Mouse (Mus musculus): ENCODE results near the gene Deup1. TPM values are rescaled to one million over a fixed set of nuclear protein-coding genes. Genes with fewer than 3 reads are reported as not detected.
"Not testable (repeated sequence)": the region's sequence is repeated elsewhere in the genome, so short reads cannot be mapped to it uniquely, and the experiment has no call there.

Deup1 gene
- polyA plus RNA-seq, 1 experiment: not detected

DNA sequence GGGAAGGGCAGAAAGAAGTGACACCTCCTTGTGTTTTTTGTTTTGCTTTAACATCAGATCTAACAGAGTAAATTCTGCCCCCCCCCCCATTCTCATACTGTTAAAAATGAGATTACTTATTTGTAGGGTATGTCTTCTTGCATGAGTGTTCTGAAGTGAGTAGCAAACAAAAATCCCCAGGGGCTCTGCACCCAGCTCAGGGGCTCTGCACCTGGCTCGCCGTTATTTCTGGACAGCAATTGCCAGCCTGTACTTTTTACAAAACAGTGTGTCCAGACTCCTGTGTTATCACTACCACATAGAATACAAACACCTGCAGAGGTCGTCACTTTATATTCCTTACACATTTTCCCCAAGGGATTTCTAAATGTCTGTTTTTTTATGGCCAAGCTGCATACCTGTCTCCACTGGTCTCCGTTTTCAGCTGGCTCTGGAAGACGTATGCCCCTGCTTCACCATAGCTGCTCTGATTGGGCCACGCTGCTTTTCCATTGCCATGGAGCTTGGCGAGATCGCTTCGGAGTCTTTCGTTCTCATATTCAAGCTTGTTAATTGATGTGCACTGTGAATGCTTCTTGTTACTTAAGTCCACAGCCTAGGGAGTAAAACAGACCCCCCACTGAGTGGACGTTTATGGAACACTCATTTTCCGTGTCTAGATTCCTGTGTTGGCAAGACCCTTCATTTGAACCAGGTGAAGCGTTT, 52.8 kb downstream of the Deup1 start:
- Histone ChIP-seq H3K79me2 (ENCODE audit: control insufficient read depth, insufficient read depth) (no peaks in the 10 kb centered on the region), H3K79me3 (ENCODE audit: low read depth) (no peaks in the 10 kb centered on the region), H3K27me3 (ENCODE audit: control insufficient read depth, insufficient read depth, insufficient read length) (no peaks in the 10 kb centered on the region), H3K4me3 (ENCODE audit: insufficient read depth, poor library complexity, severe bottlenecking) (no peak overlapping the region), H3ac (ENCODE audit: control insufficient read depth, insufficient read length, low read depth) (no peak overlapping the region), H3K36me3 (ENCODE audit: control insufficient read depth, insufficient read depth) (no peaks in the 10 kb centered on the region)
- TF ChIP-seq MYOG (IDR thresholded peaks at IDR 0.05; ENCODE audit: control insufficient read depth, extremely low read depth, insufficient read length) (no peak), MAX (IDR thresholded peaks at IDR 0.05) (no peak)

DNA sequence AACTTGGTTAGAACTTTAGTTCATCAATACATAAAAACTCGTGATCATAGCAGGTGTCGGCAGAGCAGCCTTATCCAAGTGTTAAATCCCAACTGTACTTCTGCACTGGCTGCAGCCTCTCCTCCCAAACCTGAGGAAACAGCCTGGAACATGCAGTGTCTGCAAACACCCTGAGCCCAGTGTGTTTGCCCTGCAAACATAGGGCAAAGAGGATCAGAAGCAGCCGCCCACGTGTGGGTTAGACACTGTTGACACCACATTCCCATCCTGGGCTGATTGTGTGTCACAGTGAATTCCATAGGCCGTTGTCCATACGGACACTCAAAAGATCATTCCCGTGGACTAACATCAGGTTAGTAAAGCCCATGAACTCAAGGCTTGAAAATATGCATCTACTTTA, 65.4 kb downstream of the Deup1 start:
- Histone ChIP-seq H3ac (ENCODE audit: control insufficient read depth, insufficient read length, low read depth) (no peak overlapping the region), H3K27me3 (ENCODE audit: control insufficient read depth, insufficient read depth, insufficient read length) (no peaks in the 10 kb centered on the region), H3K4me3 (ENCODE audit: insufficient read depth, poor library complexity, severe bottlenecking) (no peak overlapping the region), H3K79me3 (ENCODE audit: low read depth) (no peaks in the 10 kb centered on the region), H3K79me2 (ENCODE audit: control insufficient read depth, insufficient read depth) (no peaks in the 10 kb centered on the region), H3K36me3 (ENCODE audit: control insufficient read depth, insufficient read depth) (no peaks in the 10 kb centered on the region)
- TF ChIP-seq FOSL1 (IDR thresholded peaks at IDR 0.05; ENCODE audit: insufficient read depth, low read length, poor library complexity, severe bottlenecking): no peak
- no peak for TF ChIP-seq MYOD1 (IDR thresholded peaks at IDR 0.05; ENCODE audit: control insufficient read depth, insufficient read length, low read depth)
- TF ChIP-seq CEBPB (IDR thresholded peaks at IDR 0.05; ENCODE audit: low read depth): no peak
- TF ChIP-seq CTCF (IDR thresholded peaks at IDR 0.05; ENCODE audit: control insufficient read depth, insufficient read depth, insufficient read length): no peak
- no peak for TF ChIP-seq MYOG (IDR thresholded peaks at IDR 0.05; ENCODE audit: control insufficient read depth, extremely low read depth, insufficient read length)
- TF ChIP-seq MAX (IDR thresholded peaks at IDR 0.05): no peak
- no peak for TF ChIP-seq USF1 (IDR thresholded peaks at IDR 0.05; ENCODE audit: low read depth)

DNA sequence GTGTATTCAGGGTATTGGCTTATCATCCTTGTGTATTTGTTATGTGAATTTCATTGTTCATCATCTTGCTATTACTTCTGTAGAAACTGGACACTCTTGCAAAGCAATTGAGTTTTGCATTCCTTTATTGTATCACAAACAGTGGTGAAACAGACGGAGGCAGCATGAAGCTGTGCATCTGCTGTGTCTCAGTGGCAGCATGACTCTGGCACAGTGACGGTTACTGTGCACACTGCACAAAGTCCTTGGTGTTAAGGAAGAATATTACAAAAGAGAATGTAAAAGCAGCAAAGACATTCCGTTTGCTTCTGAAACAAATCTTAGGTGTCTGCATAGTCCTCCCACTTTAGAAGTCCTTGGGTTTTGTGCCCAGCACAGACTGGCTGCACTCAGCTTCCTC, 67.3 kb downstream of the Deup1 start:
- Histone ChIP-seq H3K27me3 (ENCODE audit: control insufficient read depth, insufficient read depth, insufficient read length) (no peaks in the 10 kb centered on the region), H3K79me3 (ENCODE audit: low read depth) (no peaks in the 10 kb centered on the region), H3K36me3 (ENCODE audit: control insufficient read depth, insufficient read depth) (no peaks in the 10 kb centered on the region), H3ac (ENCODE audit: control insufficient read depth, insufficient read length, low read depth) (no peak overlapping the region), H3K4me3 (ENCODE audit: insufficient read depth, poor library complexity, severe bottlenecking) (no peak overlapping the region), H3K79me2 (ENCODE audit: control insufficient read depth, insufficient read depth) (no peaks in the 10 kb centered on the region)
- TF ChIP-seq MYOD1 (IDR thresholded peaks at IDR 0.05; ENCODE audit: control insufficient read depth, insufficient read length, low read depth): no peak

GRCm38 (mm10) chr9:15553322-15553721, 74.4 kb downstream of the Deup1 start:
- Histone ChIP-seq H3ac (ENCODE audit: control insufficient read depth, insufficient read length, low read depth) (no peak overlapping the region), H3K79me2 (ENCODE audit: control insufficient read depth, insufficient read depth) (no peaks in the 10 kb centered on the region), H3K27me3 (ENCODE audit: control insufficient read depth, insufficient read depth, insufficient read length) (no peaks in the 10 kb centered on the region), H3K4me3 (ENCODE audit: insufficient read depth, poor library complexity, severe bottlenecking) (no peak overlapping the region), H3K79me3 (ENCODE audit: low read depth) (no peaks in the 10 kb centered on the region), H3K36me3 (ENCODE audit: control insufficient read depth, insufficient read depth) (no peaks in the 10 kb centered on the region)
- TF ChIP-seq MYOG (IDR thresholded peaks at IDR 0.05; ENCODE audit: control insufficient read depth, extremely low read depth, insufficient read length): no peak
- no peak for TF ChIP-seq CTCF (IDR thresholded peaks at IDR 0.05; ENCODE audit: control insufficient read depth, insufficient read depth, insufficient read length)
- no peak for TF ChIP-seq FOSL1 (IDR thresholded peaks at IDR 0.05; ENCODE audit: insufficient read depth, low read length, poor library complexity, severe bottlenecking)
- TF ChIP-seq MAX (IDR thresholded peaks at IDR 0.05): no peak
- TF ChIP-seq CEBPB (IDR thresholded peaks at IDR 0.05; ENCODE audit: low read depth): no peak
- TF ChIP-seq USF1 (IDR thresholded peaks at IDR 0.05; ENCODE audit: low read depth): no peak
- no peak for TF ChIP-seq MYOD1 (IDR thresholded peaks at IDR 0.05; ENCODE audit: control insufficient read depth, insufficient read length, low read depth)

DNA sequence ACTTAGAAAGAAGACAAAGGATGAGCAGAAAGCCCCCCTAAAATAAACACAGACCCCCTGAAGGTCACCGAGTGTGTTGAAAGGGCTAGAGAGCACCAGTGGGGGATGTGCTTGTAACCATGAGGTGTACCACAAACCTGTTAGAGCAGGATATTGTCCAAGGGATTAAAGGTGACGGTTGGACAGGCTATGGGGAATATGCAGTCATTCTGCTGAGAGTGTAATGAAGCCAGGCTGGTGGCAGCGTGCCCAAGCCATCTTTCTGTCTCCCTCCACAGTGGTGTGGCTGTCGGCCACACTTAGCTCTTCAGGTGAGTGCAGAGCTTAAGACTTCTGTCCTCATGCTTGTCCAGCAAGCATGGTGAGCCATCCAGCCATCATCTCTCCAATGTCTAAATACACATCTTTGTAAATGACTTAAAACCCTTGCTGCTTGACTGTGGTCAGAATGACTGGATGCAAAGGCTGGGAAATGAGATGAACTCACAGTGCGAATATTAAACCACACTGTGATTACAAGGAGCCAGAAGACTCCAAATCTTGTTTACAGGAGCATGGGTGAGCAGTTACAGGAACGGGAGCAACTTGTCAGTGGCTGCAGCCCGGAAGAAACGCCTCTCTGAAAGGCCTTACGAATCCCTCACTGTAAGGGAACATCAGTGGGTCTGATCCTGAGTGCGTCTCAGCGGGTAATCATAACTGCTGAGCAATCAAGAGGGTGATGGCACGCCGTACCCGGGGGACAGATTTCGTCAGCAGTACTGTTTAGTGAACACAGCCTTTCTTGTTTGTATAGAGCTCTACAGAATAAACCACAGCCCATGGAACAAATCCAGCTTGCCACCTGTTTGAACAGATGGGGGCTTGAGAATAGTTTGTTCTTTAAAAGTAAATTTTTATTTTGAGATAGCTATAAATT, 75.5 kb downstream of the Deup1 start:
- TF ChIP-seq MYOG (IDR thresholded peaks at IDR 0.05; ENCODE audit: control insufficient read depth, extremely low read depth, insufficient read length): no peak
- no peak for TF ChIP-seq MAX (IDR thresholded peaks at IDR 0.05)
- no peak for TF ChIP-seq USF1 (IDR thresholded peaks at IDR 0.05; ENCODE audit: low read depth)
- no peak for TF ChIP-seq MYOD1 (IDR thresholded peaks at IDR 0.05; ENCODE audit: control insufficient read depth, insufficient read length, low read depth)
- Histone ChIP-seq H3K79me3 (ENCODE audit: low read depth) (no peaks in the 10 kb centered on the region), H3K4me3 (ENCODE audit: insufficient read depth, poor library complexity, severe bottlenecking) (no peak overlapping the region), H3K27me3 (ENCODE audit: control insufficient read depth, insufficient read depth, insufficient read length) (no peaks in the 10 kb centered on the region), H3ac (ENCODE audit: control insufficient read depth, insufficient read length, low read depth) (no peak overlapping the region), H3K79me2 (ENCODE audit: control insufficient read depth, insufficient read depth) (no peaks in the 10 kb centered on the region), H3K36me3 (ENCODE audit: control insufficient read depth, insufficient read depth) (no peaks in the 10 kb centered on the region)

GRCm38 (mm10) chr9:15551073-15551472, 76.7 kb downstream of the Deup1 start:
- not testable (repeated sequence) for H3K79me3 ChIP-seq (ENCODE audit: low read depth); H3K4me3 ChIP-seq (ENCODE audit: insufficient read depth, poor library complexity, severe bottlenecking); H3K79me2 ChIP-seq (ENCODE audit: control insufficient read depth, insufficient read depth); H3K36me3 ChIP-seq (ENCODE audit: control insufficient read depth, insufficient read depth); H3ac ChIP-seq (ENCODE audit: control insufficient read depth, insufficient read length, low read depth); H3K27me3 ChIP-seq (ENCODE audit: control insufficient read depth, insufficient read depth, insufficient read length)

Data from C2C12 (cell line).